Mouse (Mus musculus) adrenal gland, adult 8-10 months (tissue): ENCODE data around the gene Pdpk1. TPM values are rescaled to one million over a fixed set of nuclear protein-coding genes. Genes with fewer than 3 reads are reported as not detected.

Experiments
- DNase-seq: peaks from one replicate; pipeline ENCODE4 v3.0.0; 2022
- total RNA-seq, 4 experiments: library from RNA; stranded (reverse); gene quantifications; 2 replicates each; pipeline ENCODE4 v1.2.4; 2022

Gene Pdpk1
- 10 to 100 TPM; 46.0 to 63.6 (median 61.9) TPM for total RNA-seq

GRCm38 (mm10) chr17:24150824-24151223 lies at the start of gene Pdpk1:
Gene Pdpk1 (minus strand): TSS chr17:24150924.
- DNase-seq, result no peak

DNA sequence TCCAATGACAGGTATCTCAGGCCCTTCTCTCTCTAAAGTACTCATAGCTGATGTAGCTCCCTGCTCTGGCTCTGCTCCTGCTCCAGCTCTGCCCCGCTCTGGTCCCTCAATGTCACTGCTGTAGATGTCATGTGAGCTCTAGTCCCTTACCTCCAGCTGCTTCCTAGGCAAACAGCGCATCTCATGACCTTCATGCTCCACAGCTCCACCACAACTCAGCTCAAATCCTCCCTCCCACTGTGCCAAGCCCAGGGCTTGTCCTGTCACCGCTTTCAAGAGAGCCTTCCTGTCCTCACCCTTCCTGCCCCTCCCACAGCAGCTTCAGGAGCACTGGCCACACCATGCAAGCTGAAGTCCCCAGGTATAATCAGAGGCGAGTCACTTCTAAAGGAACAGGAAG lies 49.0 kb upstream of the Pdpk1 start:
- no peak for DNase-seq

DNA sequence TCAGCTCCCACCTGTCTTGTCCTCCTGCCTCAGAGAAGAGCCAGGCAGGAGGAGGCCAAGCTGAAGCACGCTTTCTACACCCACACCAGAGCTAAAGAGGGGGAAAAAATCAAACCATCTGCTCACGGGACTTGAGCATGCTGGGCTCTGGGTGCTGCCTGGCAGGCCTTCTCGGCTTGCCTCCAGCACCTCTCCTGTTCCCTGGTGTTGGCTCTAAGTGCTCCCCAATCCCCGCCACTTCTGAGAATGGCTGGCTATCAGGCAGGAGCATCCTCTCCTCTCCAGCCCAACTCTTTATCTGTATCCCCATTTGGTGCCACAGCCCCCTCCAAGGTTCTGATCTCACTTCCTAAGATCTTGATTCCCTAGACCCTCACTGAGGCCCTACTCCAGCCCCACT lies 48.5 kb upstream of the Pdpk1 start:
- DNase-seq, result no peak

DNA sequence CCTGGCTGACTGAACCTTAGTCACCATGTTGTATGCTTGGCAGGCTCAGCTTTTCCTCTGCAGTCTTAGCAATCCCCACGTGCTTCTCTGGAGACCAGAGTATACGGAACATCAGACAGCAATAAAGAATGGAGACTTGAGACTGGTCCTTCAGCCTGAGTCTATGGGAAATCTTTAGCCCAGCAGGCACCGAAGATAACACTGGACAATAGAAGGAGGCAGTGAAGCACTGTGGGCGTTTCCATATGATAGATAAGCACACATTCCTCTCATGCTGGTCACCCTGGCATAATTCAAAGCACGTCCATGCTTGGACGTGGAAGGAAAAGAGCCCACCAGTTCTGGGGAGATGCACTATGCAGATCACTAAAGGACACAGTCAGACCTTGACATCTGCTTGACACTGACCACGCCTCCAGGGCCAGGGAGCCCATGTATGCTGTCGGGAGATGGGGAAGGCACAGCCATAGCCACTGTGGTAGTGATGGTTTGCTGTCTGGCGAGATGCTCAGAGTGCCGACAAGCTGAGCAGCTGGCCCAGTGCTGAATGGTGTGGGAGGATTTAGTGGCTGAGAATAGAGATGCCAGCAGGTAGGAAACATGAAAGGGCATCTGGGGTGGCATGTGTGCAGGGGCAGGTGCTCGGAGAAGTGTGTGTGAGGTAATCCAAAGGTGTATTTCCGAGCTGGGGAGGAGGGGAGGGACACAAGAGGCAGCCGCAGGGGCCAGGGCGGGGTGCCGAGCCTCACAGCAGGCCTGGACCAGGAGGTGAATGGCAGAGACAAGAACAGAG lies 46.5 kb upstream of the Pdpk1 start:
- DNase-seq, result no peak

GRCm38 (mm10) chr17:24195349-24195748 lies 44.6 kb upstream of the Pdpk1 start:
- no peak for DNase-seq

GRCm38 (mm10) chr17:24193769-24194168 lies 43.0 kb upstream of the Pdpk1 start:
- DNase-seq, result no peak

DNA sequence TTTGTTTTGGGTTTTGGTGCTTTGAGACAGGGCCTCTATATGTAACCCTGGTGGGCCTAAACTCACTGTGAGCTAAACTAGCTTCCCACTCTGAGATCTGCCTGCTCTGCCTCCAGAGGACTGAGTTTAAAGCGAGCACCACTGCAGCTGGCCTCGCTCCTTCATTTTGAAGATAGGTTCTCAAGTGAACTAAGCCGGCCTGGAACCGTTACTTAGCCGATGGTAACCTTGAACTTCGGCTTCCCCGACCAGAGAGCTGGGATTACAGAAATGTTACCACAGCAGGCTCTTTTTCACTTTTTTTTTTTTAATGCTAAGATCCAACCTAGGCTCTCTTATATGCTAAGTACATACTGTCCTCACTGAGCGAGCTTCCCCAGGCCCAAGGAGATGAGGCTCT lies 42.5 kb upstream of the Pdpk1 start:
- DNase-seq, result no peak

- no peak for DNase-seq
Measured at GRCm38 (mm10) chr17:24192848-24193247, 42.1 kb upstream of the Pdpk1 start.

- DNase-seq, result no peak
Measured at GRCm38 (mm10) chr17:24191481-24191880, 40.8 kb upstream of the Pdpk1 start.

GRCm38 (mm10) chr17:24190934-24191333 lies 40.2 kb upstream of the Pdpk1 start:
- no peak for DNase-seq

- no peak for DNase-seq
Measured at GRCm38 (mm10) chr17:24174259-24174658, 23.5 kb upstream of the Pdpk1 start.

DNA sequence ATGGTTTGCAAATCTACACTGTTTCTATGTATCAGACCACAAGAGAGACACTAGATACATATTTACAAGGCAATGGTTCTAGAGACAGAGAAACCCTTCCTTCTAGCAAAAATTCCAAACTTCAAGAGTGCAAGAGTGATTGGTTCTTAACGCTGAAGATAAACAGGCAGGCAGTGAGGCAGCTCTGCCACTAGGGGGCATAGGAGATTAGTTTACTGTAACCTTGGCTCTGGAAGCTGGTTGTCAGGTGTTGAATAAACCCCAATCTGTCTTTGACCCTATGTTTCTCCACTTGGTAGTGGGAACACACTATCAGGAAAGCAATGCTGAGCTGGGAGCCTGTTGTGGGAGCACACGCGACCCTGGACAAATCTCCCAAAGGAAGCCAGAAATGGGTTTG lies 22.7 kb upstream of the Pdpk1 start:
- peak; percentile 42 for DNase-seq

DNA sequence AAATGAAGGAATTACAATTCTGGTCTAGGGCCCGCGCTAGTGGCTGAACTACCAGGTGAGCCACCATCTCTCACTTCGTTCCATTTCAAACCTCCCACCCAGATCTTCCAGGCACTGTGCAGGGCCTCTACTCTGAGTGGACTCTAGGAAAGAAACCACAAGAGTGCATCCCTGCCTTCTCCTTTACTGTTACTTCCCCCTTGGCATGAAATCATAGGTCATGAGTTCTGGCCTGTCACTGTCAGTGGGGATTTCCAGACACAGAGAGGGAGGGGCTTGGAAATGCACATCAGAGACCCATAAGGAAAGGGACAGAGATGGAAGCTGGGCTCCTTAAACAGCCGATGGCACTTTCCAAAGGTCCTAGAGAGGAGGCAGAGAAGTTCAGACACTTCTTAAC lies 21.0 kb upstream of the Pdpk1 start:
- DNase-seq, result no peak

GRCm38 (mm10) chr17:24170729-24171128 lies 20.0 kb upstream of the Pdpk1 start:
- DNase-seq, result no peak

GRCm38 (mm10) chr17:24170125-24170524 lies 19.4 kb upstream of the Pdpk1 start:
- DNase-seq, result no peak

DNA sequence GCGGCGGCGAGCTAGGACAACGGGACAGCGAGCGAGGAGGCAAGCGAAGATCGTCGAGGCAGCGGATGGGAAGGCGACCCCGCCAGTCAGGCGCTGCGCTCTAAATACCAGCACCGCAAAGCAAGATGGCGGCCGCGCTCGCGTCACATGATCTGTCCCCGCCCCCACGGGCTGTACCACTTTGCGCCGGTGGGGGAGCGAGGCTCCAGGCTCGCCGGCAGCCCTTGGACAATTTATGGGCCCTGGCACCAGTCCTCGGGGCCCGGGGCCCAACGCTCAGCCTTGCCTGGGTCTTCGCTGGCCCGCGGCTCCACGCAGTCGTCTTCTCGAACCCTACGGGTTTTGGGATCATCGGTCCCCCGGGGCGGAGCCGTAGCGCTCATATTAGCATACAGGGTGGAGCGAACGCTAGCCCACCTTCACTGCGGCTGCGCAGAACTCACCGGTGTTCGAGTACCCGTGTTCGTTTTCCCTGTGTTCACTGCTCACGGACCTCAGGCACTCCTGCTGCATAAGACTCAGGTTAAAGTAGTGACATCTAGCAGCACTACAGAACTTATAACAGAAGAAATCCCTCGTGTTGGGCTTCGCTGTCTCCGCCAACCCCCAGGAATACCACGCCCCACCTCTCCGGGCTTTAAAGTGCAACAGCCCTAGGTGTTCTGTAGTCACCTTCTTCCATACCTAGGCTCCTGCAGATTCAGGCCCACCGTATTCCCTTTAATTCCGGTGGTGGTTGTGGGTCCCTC lies 18.8 kb upstream of the Pdpk1 start, which contains the start of gene Atp6v0c:
TSS of gene Atp6v0c (minus strand) at position 386 of the 749 bp plus-strand sequence.
- peak; percentile 90 for DNase-seq

- DNase-seq, result peak; percentile 62
Measured at GRCm38 (mm10) chr17:24168590-24169277, 18.0 kb upstream of the Pdpk1 start.

DNA sequence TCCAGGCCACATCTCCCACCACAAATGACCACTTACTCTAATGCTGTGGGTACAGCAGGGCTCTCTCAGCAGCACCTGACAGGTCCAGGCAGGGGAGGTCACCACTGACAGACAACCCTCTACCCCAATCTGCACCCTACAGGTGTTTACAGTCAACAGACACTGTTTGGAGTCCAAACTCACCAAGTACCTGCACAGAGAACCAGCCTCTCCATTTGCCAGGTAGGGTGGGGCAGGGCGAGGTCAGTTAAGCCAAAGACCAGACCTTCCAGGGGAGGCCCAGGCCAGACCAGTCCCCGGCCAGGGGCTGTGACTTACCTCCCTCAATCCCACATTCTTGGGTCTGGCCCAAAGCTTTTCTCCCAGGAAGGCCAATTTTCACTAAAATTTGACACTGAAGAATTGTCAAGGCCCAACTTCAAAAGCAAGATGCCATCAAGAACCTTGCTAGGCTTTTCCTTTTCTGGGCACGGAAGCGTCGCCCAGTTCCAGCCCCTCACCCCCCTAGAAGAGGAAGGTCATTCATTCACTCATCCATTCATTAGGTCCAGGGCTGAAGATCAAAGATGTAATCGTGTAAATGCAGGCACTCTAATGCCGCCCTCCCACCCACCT lies 17.3 kb upstream of the Pdpk1 start:
- peak; percentile 53 for DNase-seq

GRCm38 (mm10) chr17:24167120-24167519 lies 16.4 kb upstream of the Pdpk1 start:
- no peak for DNase-seq

DNA sequence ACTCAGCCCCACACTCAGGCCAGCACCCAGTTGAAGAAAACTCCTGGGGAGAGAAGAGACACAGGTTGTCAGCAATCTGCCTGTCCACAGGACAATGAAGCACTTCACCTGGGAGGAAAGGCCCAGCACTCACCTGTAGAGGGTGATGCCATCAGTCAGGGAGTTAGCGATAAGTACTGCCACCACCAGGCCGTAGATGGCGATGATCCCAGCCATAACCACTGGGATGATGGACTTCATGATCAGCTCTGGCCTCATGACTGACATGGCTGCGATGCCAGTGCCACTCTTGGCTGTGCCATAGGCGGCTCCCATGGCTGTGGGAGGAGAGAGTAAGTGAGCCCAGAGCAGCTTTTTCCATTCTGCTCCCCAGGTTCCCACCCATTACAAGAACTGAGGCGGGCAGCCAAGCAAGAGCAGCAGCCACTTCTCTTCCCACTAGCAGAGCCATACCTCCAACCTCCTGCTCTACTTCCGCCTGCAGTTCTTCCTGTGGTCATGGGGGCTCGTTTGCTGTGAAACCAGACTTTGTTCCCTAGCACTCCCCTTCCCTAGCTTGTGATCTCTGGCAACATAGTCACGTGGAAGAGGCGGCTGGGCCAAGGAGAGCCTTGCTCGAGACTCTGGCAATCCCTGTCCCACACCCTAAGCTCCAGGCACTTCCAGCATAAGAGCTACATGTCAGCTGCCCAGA lies 14.0 kb upstream of the Pdpk1 start:
- no peak for DNase-seq

DNA sequence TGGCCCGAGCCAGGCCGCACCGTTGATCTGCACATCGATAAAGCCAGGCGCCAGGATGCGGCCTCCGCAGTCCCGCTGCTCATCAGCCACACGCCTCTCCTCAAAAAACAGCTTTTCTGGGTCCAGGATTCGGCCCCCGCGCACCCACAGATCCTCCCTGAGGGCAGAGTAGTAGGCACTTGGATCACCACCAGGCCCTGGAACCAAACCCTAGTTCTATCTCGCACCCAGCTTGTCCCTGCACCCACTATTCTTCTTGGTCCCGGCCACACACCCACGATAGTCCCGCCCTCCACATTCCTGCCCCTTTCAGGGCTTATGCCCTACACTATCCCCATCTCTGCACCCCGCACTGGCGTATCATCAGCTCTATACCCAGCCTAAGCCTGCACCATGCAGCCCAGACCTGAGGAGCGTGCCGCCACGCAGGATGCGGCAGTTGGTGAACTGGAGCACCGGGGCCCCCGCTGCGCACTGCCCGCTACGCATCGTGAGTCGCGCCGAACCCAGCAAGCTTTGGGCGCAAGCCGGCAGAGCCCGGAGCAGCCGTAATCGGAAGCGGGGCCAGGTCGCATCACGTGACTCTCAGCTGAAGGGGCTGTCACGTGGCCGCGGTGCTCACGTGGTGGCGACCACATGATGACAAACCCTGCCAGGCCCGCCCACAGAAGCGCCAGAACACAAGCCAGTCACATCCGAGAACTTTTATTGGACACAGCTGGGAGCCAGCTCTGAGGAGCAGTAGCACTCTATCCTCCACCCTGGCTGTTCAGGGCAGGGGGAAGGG lies 12.6 kb upstream of the Pdpk1 start, which contains the start of gene Amdhd2:
TSS of gene Amdhd2 (minus strand) at position 591 of the 787 bp plus-strand sequence.
- DNase-seq, result peak; percentile 95
